ENCODE assay signal across 31 mouse cellular contexts in genomic region chr4:123810475-123811295, GRCm38 (mm10). TPM values are rescaled to one million over a fixed set of nuclear protein-coding genes. Genes with fewer than 3 reads are reported as not detected.
A peak's percentile ranks its signal among the peaks of the same experiment; 100 is the strongest.
DNase-seq lines count a peak whose midpoint lies in the region; ATAC-seq and TF ChIP-seq lines count a peak whose summit lies in the region.
"Had no signal": no experiment of that assay in that cellular context is flagged by ENCODE, and none has a peak within 500 bp of the region (broad histone marks: within the 10 kb centered on the region; RNA-seq: fewer than 3 reads in every experiment).

No protein-coding gene starts in this region.

- H3K27ac ChIP-seq in heart, embryonic 12.5 days (ENCODE audit: poor library complexity, severe bottlenecking), result peak overlapping the region; percentile 58
- peak overlapping the region; percentile 46; the same call in 1 of the 2 replicates for H3K27ac ChIP-seq in intestine, postnatal 0 days (ENCODE audit: low read depth, low read length)
- H3K27ac ChIP-seq: forebrain, embryonic 12.5 days; heart, adult 2 months; hindbrain, embryonic 13.5 days; limb, embryonic 13.5 days; liver, embryonic 13.5 days; neural tube, embryonic 12.5 days had no signal

- H3K4me2 ChIP-seq in heart, embryonic 12.5 days, result peak overlapping the region; percentile 33; the same call in 1 of the 2 replicates
- no peak overlapping the region; the same call in 1 of the 2 replicates for H3K4me2 ChIP-seq in intestine, postnatal 0 days (replicated peaks; ENCODE audit: low read depth)
- H3K4me2 ChIP-seq: forebrain, embryonic 12.5 days; hindbrain, embryonic 13.5 days; limb, embryonic 13.5 days; liver, embryonic 13.5 days; lung, embryonic 14.5 days; neural tube, embryonic 12.5 days had no signal

- H3K4me3 ChIP-seq in heart, embryonic 12.5 days, result no peak overlapping the region
- H3K4me3 ChIP-seq in intestine, postnatal 0 days (ENCODE audit: low read depth, low read length), result no peak overlapping the region
- H3K4me3 ChIP-seq: forebrain, embryonic 12.5 days; heart, adult 2 months; hindbrain, embryonic 13.5 days; limb, embryonic 13.5 days; liver, embryonic 13.5 days; neural tube, embryonic 12.5 days had no signal

- no peak for TF ChIP-seq CTCF in intestine, postnatal 0 days (IDR thresholded peaks at IDR 0.05; ENCODE audit: low read depth)

- no peak for ATAC-seq in heart, embryonic 12.5 days (ENCODE audit: insufficient number of reproducible peaks, low FRiP score)
- ATAC-seq in intestine, postnatal 0 days, result peak; percentile 94
- ATAC-seq: CD4-positive, CD25-positive, alpha-beta regulatory T cell, adult 4 months; inflammation-experienced regulatory T-cells, adult 6 months had no signal

- H3K9me3 ChIP-seq in heart, embryonic 12.5 days (replicated peaks), result 0 out of 2 replicates have a peak, but pooled peaks cover 3% of the 10 kb centered on the region
- no peaks in the 10 kb centered on the region for H3K9me3 ChIP-seq in intestine, postnatal 0 days (ENCODE audit: control insufficient read depth)
- H3K9me3 ChIP-seq: forebrain, embryonic 12.5 days; hindbrain, embryonic 13.5 days; limb, embryonic 13.5 days; liver, embryonic 13.5 days; neural tube, embryonic 12.5 days had no signal

- intact Hi-C loops in heart, postnatal 25 days (cut with DNase I), result no loop called here

- H3K27me3 ChIP-seq in heart, embryonic 12.5 days (replicated peaks), result no peaks in the 10 kb centered on the region
- H3K27me3 ChIP-seq in intestine, postnatal 0 days (replicated peaks; ENCODE audit: control insufficient read depth, insufficient read depth, low read length), result no peaks in the 10 kb centered on the region
- H3K27me3 ChIP-seq: forebrain, embryonic 12.5 days; hindbrain, embryonic 13.5 days; limb, embryonic 13.5 days; liver, embryonic 13.5 days; neural tube, embryonic 12.5 days had no signal

- 61% methylated on average over 12 of the region's 12 CpGs for WGBS in heart, embryonic 12.5 days
- WGBS in intestine, postnatal 0 days, result 48% methylated on average over 12 of the region's 12 CpGs

- no peaks in the 10 kb centered on the region for H3K36me3 ChIP-seq in heart, embryonic 12.5 days
- H3K36me3 ChIP-seq in intestine, postnatal 0 days (ENCODE audit: control insufficient read depth, insufficient read depth), result no peaks in the 10 kb centered on the region
- H3K36me3 ChIP-seq: forebrain, embryonic 12.5 days; hindbrain, embryonic 13.5 days; limb, embryonic 13.5 days; liver, embryonic 13.5 days; neural tube, embryonic 12.5 days had no signal

- peaks cover 15% of the 10 kb centered on the region for H3K4me1 ChIP-seq in heart, embryonic 12.5 days (replicated peaks)
- 0 out of 2 replicates have a peak, but pooled peaks cover 3% of the 10 kb centered on the region for H3K4me1 ChIP-seq in intestine, postnatal 0 days (replicated peaks; ENCODE audit: control insufficient read depth, insufficient read depth, low read length)
- H3K4me1 ChIP-seq: hindbrain, embryonic 13.5 days; limb, embryonic 13.5 days; liver, embryonic 13.5 days had no signal

- no peak for DNase-seq in heart, postnatal 25 days (ENCODE audit: low spot score)
- DNase-seq in urinary bladder, adult 18-20 months (ENCODE audit: low spot score in 2 of 2), result peak; percentile 25 to 38
- DNase-seq in urinary bladder, postnatal 10 days (ENCODE audit: low spot score), result no peak
- peak; percentile 37 to 41 for DNase-seq in urinary bladder, postnatal 36 days (ENCODE audit: low spot score in 2 of 2)
- DNase-seq in layer of hippocampus, postnatal 14 days (ENCODE audit: low spot score in 2 of 2), result no peak
- no peak for DNase-seq in cerebellum, postnatal 4 days (ENCODE audit: low spot score in 2 of 2)
- DNase-seq: cerebellum, adult 9-10 months; gastrocnemius, postnatal 10 days; heart, adult 2 months; kidney, postnatal 36 days; liver, embryonic 13.5 days; lung, embryonic 14.5 days; lung, postnatal 36 days; right cerebral cortex, postnatal 4 days; thymus, adult 18-20 months; thymus, postnatal 4 days had no signal

- H3K9ac ChIP-seq in heart, embryonic 12.5 days, result no peak overlapping the region
- H3K9ac ChIP-seq in intestine, postnatal 0 days (ENCODE audit: low read depth, low read length), result no peak overlapping the region
- H3K9ac ChIP-seq: forebrain, embryonic 12.5 days; hindbrain, embryonic 13.5 days; limb, embryonic 13.5 days; liver, embryonic 13.5 days; lung, embryonic 14.5 days; neural tube, embryonic 12.5 days had no signal

RNA-seq across cellular contexts. Expression of gene Rhbdl2, which starts 23.0 kb away (rescaled TPM):
- 2.2 and 3.4 TPM in 2 replicates for polyA plus RNA-seq in heart, embryonic 12.5 days (2016; fragmentation: Nextera tagmentation; extraction: Ambion mirVana)
- total RNA-seq in heart, postnatal 25 days (2021), result not detected
- polyA plus RNA-seq in intestine, postnatal 0 days (2015; fragmentation: Nextera tagmentation; extraction: Ambion mirVana), result 5.5 and 5.8 TPM in 2 replicates
- 1 to 10 TPM; 1.7 TPM for total RNA-seq in layer of hippocampus, postnatal 14 days (2021)
- total RNA-seq: heart, adult 2 months; MEL had no signal
- polyA plus RNA-seq: liver, embryonic 13.5 days had no signal

RNA-seq across cellular contexts. Expression of gene 4933427I04Rik, which starts 48.8 kb away (rescaled TPM):
- polyA plus RNA-seq in heart, embryonic 12.5 days (2016; fragmentation: Nextera tagmentation; extraction: Ambion mirVana), result not detected in 2 replicates
- not detected for total RNA-seq in heart, postnatal 25 days (2021)
- not detected in 2 replicates for polyA plus RNA-seq in intestine, postnatal 0 days (2015; fragmentation: Nextera tagmentation; extraction: Ambion mirVana)
- not detected for total RNA-seq in layer of hippocampus, postnatal 14 days (2021)
- total RNA-seq: adrenal gland, adult 18-20 months; adrenal gland, postnatal 4 days; gastrocnemius, postnatal 10 days; heart, adult 2 months; layer of hippocampus, postnatal 25 days; left cerebral cortex, postnatal 14 days; MEL had no signal
- polyA plus RNA-seq: CD4-positive, CD25-positive, alpha-beta regulatory T cell, adult 4 months; cortical plate, adult 2 months; heart, adult 2 months; inflammation-experienced regulatory T-cells, adult 6 months; kidney, embryonic 14.5 days; liver, embryonic 13.5 days; lung, embryonic 14.5 days had no signal

Comparison
In these comparisons a context has a peak if more than half of its experiments do, and no peak if none do; other contexts are left out.
1. DNase-seq: peak in urinary bladder, adult 18-20 months (2 of 2) and urinary bladder, postnatal 36 days (2 of 2); none in heart, postnatal 25 days (single experiment), urinary bladder, postnatal 10 days (single experiment), layer of hippocampus, postnatal 14 days (0 of 2) and cerebellum, postnatal 4 days (0 of 2).